Mouse (Mus musculus) small intestine, adult 2 months (tissue): ENCODE results near the gene Pemt. TPM values are rescaled to one million over a fixed set of nuclear protein-coding genes. Genes with fewer than 3 reads are reported as not detected.

Experiments
- H3K27ac ChIP-seq: fragments of 200-500 bp; 2 replicates; pipeline ENCODE4 v1.5.1; 2012; ENCODE audit warnings: low read depth, low read length, control low read depth, inconsistent platforms; ENCODE audit not compliant: insufficient read depth
- H3K27me3 ChIP-seq: fragments of 200-500 bp; 2 replicates; pipeline ENCODE4 v1.6.1; 2012; ENCODE audit warnings: mild to moderate bottlenecking, moderate library complexity, low read length, inconsistent platforms; ENCODE audit not compliant: control insufficient read depth, insufficient read depth
- H3K36me3 ChIP-seq: fragments of 200-500 bp; 2 replicates; pipeline ENCODE4 v1.6.1; 2012; ENCODE audit warnings: mild to moderate bottlenecking, low read length, control low read depth, inconsistent platforms; ENCODE audit not compliant: control insufficient read depth, insufficient read depth
- H3K4me1 ChIP-seq: fragments of 200-500 bp; 2 replicates; pipeline ENCODE4 v1.6.1; 2012; ENCODE audit warnings: low read length, inconsistent platforms, mixed read lengths; ENCODE audit not compliant: control insufficient read depth, insufficient read depth, insufficient read length
- H3K4me3 ChIP-seq: fragments of 200-500 bp; 2 replicates; pipeline ENCODE4 v1.5.1; 2012; ENCODE audit warnings: low read depth, mild to moderate bottlenecking, control low read depth, inconsistent platforms, low read length, moderate library complexity
- CTCF ChIP-seq: fragments of 200-500 bp; IDR thresholded peaks from 2 replicates; pipeline ENCODE4 v1.5.1; 2012; ENCODE audit warnings: low read depth, mild to moderate bottlenecking, control low read depth, inconsistent platforms, low read length, moderate library complexity, mixed read lengths; ENCODE audit not compliant: insufficient replicate concordance, insufficient read length; ENCODE audit errors: extremely low read depth
- POLR2A ChIP-seq: fragments of 200-500 bp; IDR thresholded peaks from 2 replicates; pipeline ENCODE4 v1.6.1; 2012; ENCODE audit warnings: low read depth, mild to moderate bottlenecking, control low read depth, inconsistent platforms, low read length, moderate library complexity
- WGBS: fragments of 180-500 bp; shearing (Covaris S2); methylation state at CpG from one replicate; pipeline ENCODE4 v1.1.7; 2018; 5-methylcytosine and 5-hydroxymethylcytosine counted together
- polyA plus RNA-seq: library from polyadenylated mRNA; depleted of rRNA; stranded (reverse); fragments of >200 nt; gene quantifications from 2 replicates; pipeline ENCODE4 v1.2.3, GENCODE M21; 2012

Pemt gene
- polyA plus RNA-seq, 1 experiment = 3.6 TPM

DNA sequence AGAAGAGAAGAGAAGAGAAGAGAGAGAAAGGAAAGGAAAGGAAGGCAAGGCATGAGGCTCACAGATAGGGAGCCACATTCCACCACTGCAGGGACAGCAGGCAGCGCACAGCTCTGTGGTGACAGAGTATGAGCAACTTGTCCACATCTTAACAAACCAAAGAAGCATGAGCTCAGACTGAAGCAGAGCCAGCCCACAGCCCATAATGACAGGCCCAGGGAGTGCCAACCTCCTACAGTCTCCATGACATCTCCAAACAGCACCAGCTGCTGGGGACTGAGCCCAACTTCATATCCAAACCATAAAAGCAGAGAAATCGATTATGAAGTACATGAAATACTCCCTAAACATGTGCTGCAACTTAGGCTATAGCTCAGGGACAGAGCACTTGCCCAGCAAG is 11.7 kb upstream of the Pemt start:
- peaks cover 17% of the 10 kb centered on the region for H3K4me1 ChIP-seq
- H3K27me3 ChIP-seq = no peaks in the 10 kb centered on the region
- no peak overlapping the region for H3K27ac ChIP-seq
- TF ChIP-seq POLR2A (no peak), CTCF (no peak)
- H3K4me3 ChIP-seq = no peak overlapping the region
- WGBS = 67% methylated on average over 2 of the region's 2 CpGs
- no peaks in the 10 kb centered on the region for H3K36me3 ChIP-seq

DNA sequence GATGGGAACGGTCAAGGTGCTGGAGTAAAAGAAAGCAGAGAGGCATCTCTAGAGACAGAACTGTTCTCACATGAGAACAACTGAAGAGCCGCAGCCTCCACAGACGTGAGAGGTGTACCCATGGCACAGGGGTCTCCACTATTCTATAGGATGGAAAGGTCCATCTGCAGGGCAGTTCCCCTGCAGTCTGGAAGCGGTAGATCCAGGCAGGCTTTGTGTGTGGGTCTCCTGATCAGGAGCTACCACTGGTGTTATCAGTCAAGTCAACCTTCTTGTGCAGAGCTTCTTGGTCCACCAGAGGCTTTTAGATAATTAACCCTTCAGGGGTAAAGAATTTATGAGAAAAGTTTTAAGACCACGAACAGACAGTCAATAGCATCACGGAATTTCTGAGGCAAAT is 10.2 kb upstream of the Pemt start:
- Histone ChIP-seq H3K27me3 (no peaks in the 10 kb centered on the region), H3K4me3 (no peak overlapping the region), H3K4me1 (peaks cover 8% of the 10 kb centered on the region; the same call in 1 of the 2 replicates), H3K36me3 (no peaks in the 10 kb centered on the region), H3K27ac (no peak overlapping the region)
- TF ChIP-seq POLR2A = no peak
- TF ChIP-seq CTCF = no peak
- 87% methylated on average over 6 of the region's 6 CpGs for WGBS

DNA sequence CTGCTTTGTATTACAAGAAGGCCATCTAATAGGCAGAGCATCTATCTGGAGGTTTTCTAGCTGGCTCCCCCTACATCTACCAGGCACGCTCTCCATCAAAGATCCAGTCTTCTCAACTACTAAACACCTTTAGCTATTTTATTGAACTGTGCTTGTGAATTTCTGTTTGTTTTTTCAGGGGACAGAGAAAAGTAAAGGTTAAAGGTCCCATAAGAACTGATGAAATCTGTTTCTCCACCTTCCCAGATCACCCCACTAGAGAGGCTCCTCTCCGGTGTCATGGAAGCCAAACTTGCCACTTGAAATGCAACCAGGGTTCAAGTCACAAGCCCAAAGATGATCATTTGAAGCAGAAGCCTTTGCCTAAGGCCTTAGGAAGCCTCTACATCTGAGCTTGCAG is 2.6 kb upstream of the Pemt start:
- no peak overlapping the region for H3K27ac ChIP-seq
- no peaks in the 10 kb centered on the region for H3K36me3 ChIP-seq
- H3K4me1 ChIP-seq = peaks cover 5% of the 10 kb centered on the region; the same call in 1 of the 2 replicates
- H3K4me3 ChIP-seq = no peak overlapping the region
- H3K27me3 ChIP-seq = no peaks in the 10 kb centered on the region
- 72% methylated on average over 2 of the region's 2 CpGs for WGBS
- TF ChIP-seq CTCF = no peak
- TF ChIP-seq POLR2A = no peak

DNA sequence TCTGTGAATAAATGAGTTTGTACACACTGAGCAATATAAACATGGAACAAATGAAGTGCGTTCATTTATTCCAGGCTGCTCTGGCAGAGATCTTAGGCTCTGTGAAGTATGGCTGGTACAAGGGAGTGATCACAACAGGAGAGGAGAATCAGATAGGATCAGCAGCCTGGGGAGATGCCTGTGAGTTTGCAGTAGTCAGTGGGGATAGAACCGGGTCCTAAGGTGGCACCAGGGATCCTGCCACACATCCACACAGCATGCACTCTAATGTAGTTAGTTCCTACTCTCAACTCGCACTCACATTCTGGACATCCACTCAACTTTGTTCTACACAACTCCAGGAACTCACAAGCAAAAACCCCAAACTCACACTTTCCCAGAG is 622 bp downstream of the Pemt start:
- WGBS = 6% methylated on average over 3 of the region's 3 CpGs
- Histone ChIP-seq H3K4me3 (peak overlapping the region; percentile 67), H3K4me1 (peaks cover 5% of the 10 kb centered on the region; the same call in 1 of the 2 replicates), H3K36me3 (no peaks in the 10 kb centered on the region), H3K27ac (no peak overlapping the region), H3K27me3 (no peaks in the 10 kb centered on the region)
- TF ChIP-seq CTCF (no peak), POLR2A (no peak)

DNA sequence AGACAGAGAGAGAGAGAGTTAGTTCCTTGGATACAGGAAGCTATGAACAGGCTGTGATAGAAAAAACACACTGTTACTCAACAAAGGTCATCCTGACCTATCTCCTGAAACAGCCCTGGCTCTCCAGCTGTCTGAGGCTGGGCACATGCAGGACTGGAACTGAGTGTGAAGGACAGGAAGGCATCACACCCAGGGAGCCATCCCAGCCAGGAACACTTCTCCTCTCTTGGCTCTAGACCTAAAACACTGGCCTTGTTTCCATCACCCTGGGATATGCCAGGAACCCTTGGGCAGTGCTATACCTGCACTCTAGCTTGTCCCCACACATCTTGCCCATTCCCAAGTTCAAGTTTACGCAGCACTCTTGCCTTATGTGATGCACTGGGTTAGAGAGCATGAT is 1.5 kb downstream of the Pemt start:
- Histone ChIP-seq H3K36me3 (no peaks in the 10 kb centered on the region), H3K27ac (no peak overlapping the region), H3K4me3 (no peak overlapping the region), H3K27me3 (no peaks in the 10 kb centered on the region), H3K4me1 (peaks cover 5% of the 10 kb centered on the region; the same call in 1 of the 2 replicates)
- WGBS = 93% methylated on average over 1 of the region's 1 CpGs
- no peak for TF ChIP-seq POLR2A
- no peak for TF ChIP-seq CTCF

DNA sequence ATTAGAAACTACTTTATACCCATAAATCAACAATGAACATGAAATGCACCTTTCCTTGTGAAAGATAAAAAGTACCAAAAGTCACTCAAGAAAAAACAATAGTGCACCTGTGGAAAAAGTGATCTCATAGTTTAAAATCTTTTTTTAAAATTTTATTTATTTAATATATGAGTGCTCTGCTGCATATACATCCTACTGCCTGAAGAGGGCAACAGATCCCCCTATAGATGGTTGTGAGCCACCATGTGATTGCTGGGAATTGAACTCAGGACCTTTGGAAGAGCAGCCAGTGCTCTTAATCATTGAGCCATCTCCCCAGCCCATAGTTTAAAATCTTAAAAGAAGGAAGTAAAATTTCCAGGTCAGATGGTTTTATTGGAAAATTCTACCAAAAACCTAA is 4.0 kb downstream of the Pemt start:
- H3K4me3 ChIP-seq = no peak overlapping the region
- TF ChIP-seq POLR2A (no peak), CTCF (no peak)
- H3K4me1 ChIP-seq = peaks cover 5% of the 10 kb centered on the region; the same call in 1 of the 2 replicates
- no peak overlapping the region for H3K27ac ChIP-seq
- no peaks in the 10 kb centered on the region for H3K27me3 ChIP-seq
- no peaks in the 10 kb centered on the region for H3K36me3 ChIP-seq

DNA sequence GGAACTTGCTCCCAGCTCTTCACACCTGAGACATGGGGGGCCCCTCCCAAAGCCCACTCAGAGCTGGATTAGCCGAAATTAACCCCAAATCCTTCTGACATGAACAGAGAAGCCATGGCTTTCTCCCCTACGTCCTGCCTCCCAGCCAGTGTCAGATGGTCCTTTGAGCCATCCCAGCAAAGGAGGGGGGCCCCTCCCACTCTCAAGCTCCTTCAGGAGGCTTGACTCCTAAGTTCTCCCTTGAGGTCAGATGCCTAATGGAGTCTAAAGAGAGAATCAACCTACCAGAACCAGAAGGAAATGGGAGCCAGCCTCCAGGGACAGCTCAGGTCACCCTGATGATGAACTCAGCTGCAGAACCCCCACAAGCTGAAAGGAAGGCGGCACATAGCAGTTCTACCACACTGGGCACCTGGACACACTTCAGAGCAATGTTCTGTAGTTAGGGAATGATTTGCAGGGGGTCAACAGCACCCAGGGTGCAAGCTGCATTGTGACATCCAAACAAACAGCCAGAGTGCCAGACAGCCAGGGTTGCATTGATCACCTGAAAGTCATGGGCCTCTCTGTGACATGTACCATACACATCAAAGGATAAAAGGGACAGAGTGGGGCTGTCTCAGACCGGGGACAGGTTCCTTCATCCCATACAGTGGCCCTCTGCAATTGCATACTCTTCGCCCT is 9.6 kb downstream of the Pemt start:
- H3K27me3 ChIP-seq = no peaks in the 10 kb centered on the region
- no peaks in the 10 kb centered on the region for H3K36me3 ChIP-seq
- H3K27ac ChIP-seq = no peak overlapping the region
- TF ChIP-seq POLR2A (no peak), CTCF (no peak)
- no peak overlapping the region for H3K4me3 ChIP-seq
- 73% methylated on average over 5 of the region's 5 CpGs for WGBS
- H3K4me1 ChIP-seq = no peaks in the 10 kb centered on the region

DNA sequence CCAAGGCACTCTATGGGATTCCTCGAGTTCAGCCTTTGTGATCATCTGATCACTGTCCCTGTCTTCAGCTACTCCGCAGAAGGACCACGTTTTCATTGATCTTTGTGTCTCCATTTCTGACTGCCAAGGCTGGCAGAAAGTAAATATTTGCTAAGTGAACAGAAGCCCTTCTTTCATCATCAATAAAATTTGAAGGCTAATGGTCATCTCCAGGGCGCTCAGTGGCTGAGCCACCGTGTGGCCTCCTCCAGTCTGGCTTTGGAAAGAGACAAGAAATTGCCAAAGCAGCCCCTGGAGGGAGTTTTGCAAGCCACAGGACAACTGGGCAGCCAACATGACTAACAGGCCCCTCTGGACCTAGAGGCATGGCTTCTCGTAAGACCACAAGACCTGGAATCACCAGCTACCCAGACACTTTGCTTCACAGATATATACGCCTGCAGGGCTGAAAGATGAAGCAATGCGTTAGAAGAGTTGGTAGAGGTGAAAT is 11.3 kb downstream of the Pemt start:
- Histone ChIP-seq H3K4me3 (no peak overlapping the region), H3K27me3 (no peaks in the 10 kb centered on the region), H3K4me1 (no peaks in the 10 kb centered on the region), H3K27ac (no peak overlapping the region), H3K36me3 (no peaks in the 10 kb centered on the region)
- WGBS = 71% methylated on average over 8 of the region's 8 CpGs
- TF ChIP-seq POLR2A (no peak), CTCF (no peak)
